Mouse (Mus musculus) mesoderm, embryonic 11.5 days (tissue): ENCODE measurements around the gene Cryzl1.

Source experiments
- DNase-seq: peaks from one replicate; pipeline ENCODE4 v3.0.0-alpha.2; 2012; ENCODE audit warnings: low read depth, low spot score

Gene Cryzl1

DNA sequence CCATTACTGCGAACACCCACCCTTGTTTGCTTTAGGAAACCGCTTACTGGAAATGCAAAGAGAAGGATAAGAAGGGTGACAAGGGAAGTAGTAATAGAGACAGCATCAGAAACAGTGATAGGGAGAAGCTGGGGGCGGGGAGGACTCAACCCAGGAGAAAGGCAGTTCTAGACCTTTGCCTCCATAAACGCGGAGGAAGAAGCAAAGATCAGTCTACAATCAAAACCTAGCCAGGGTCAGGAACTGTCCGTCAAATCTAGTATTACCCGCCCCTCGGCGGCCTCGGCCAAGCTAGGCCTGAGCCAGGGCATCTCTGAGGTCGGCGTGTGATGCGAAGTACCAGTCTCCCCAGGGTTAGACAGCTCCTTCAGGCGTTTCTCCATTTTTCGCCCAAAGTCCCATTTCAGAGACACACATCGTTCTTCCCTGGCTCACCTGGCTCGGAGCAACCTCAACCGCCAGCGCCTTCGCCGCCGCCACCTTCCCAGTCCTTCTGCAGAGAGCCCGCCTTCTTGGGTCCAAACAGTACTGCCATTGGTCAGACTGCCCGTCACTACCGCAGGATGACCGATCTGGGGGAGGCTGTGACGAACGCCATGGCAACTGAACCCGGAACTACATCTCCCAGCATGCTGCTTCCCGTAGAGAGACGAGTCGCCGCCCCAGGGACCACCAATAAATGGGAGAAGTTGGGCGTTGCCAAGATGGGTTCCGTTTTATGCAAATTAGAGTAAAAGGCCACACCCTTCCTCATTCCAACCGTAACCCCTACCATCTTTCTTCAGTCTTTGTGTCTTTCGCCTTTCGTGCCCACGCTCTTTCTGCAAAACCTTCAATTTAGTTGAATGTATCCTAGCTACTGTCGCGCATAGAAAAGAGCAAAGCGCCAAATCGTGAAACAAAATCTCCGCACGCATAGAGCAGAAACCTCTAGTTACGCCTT lies at the start of gene Cryzl1:
TSS of gene Cryzl1 (minus strand) at position 853 of the 943 bp plus-strand sequence.
- peak; percentile 99 for DNase-seq

- no peak for DNase-seq
These were observed 43.8 kb upstream of the Cryzl1 start for GRCm38 (mm10) chr16:91772586-91772985.

GRCm38 (mm10) chr16:91771334-91771733 lies 42.6 kb upstream of the Cryzl1 start:
- DNase-seq = no peak

- DNase-seq = peak; percentile 77
These were observed 41.9 kb upstream of the Cryzl1 start for GRCm38 (mm10) chr16:91770662-91771061.

DNA sequence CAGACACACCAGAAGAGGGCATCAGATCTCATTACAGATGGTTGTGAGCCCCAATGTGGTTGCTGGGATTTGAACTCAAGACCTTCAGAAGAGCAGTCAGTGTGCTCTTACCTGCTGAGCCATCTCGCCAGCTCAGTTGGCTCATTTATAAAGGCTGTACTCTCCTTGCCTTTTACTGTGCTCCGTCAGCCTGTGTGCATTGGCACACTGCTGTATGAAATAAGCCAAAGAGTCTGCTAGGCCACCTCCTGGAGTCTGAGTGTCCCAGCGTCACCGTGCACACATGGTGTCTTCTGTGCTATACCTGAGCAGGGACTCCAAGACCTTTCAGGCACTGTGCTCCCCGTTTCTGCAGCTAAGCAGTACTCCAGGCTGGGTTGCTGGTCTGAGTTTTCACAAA lies 41.1 kb upstream of the Cryzl1 start:
- DNase-seq = no peak

- no peak for DNase-seq
These were observed 39.8 kb upstream of the Cryzl1 start for GRCm38 (mm10) chr16:91768586-91768985.

DNA sequence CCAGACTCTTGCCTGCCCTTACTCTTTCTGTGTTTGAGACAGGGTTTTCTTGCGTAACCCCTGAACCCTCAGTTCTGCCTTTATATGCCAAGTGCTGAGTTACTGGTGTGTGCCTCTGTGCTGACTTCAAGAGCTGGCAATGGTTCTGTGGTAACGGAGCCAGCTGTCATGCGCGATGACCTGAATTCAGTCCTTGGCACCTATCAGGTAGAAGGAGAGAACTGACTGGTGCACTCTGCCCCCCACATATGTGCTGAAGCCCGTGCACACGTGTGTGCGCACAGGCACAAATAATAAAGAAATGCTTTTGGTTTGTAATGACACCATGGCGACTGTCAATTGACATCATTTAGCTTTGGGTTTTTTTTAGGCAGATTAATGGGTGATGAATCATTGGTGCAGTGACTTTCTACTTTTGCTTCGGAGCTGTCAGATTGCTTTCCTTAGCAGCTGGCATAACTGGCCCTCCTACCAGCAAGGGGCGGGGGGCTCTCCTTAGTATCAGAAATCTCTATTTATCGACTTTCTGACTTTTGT lies 38.5 kb upstream of the Cryzl1 start:
- no peak for DNase-seq

DNA sequence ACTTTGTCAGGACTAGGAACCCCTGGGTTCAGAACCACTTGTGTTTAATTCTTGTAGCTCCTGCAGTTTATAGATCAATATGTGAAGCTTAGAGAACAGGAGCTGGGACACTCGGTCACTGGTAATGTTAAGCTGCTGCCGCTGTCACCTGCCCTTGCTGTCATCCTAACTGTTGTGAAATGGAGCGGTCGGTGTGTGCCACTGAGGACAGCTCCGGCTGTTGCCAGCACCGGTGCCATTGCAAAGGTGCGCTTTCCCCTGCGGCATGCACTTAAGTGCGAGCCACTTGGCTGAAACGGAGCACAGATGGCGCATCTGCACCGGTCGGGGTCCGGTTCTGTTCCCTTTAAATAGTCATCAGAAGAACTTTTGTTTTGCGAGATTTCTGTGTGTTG lies 37.0 kb upstream of the Cryzl1 start:
- no peak for DNase-seq

- no peak for DNase-seq
These were observed 36.5 kb upstream of the Cryzl1 start for GRCm38 (mm10) chr16:91765121-91765815.

- DNase-seq = no peak
These were observed 35.6 kb upstream of the Cryzl1 start for GRCm38 (mm10) chr16:91764414-91764813.

GRCm38 (mm10) chr16:91763975-91764374 lies 35.2 kb upstream of the Cryzl1 start:
- DNase-seq = no peak

DNA sequence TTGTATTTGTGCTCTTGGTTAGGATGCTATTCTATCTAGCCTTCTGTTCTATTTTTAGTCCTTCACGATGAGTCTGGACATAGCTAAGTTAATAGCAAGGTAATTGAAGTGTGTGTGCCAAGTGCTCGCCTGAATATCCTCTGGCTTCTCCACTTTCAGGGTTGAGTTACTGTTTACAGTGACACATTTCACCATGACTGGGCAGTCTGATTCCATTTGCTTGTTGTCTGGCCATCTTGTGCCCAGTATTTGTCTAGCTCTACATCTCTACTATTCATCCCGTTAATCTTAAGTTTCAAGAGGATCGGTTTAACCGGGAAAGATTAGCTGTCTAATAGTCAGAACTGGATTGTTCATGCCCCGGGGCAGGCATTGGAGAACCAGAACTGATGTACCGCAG lies 33.7 kb upstream of the Cryzl1 start:
- DNase-seq = no peak

GRCm38 (mm10) chr16:91761761-91762160 lies 33.0 kb upstream of the Cryzl1 start:
- no peak for DNase-seq

DNA sequence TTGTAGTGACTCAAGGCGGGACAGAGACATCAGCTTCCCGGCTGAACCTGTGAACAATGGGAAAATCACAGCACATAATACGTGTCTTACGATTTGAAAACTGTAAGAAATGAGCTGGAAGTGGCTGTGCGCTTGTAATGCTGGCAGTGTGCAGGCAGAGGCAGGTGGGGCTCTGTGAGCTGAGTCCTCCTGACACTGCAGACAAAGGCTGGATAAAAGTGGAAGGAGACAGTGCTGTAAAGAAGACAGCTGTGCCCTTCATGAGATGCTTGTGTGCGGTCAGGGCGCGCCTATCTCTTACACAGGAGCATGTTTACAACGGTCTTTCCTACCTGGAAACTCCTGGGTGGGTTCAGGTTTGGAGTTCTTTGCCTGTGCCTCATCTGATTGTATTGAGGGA lies 32.4 kb upstream of the Cryzl1 start:
- no peak for DNase-seq

- DNase-seq = no peak
These were observed 26.2 kb upstream of the Cryzl1 start for GRCm38 (mm10) chr16:91754957-91755356.

DNA sequence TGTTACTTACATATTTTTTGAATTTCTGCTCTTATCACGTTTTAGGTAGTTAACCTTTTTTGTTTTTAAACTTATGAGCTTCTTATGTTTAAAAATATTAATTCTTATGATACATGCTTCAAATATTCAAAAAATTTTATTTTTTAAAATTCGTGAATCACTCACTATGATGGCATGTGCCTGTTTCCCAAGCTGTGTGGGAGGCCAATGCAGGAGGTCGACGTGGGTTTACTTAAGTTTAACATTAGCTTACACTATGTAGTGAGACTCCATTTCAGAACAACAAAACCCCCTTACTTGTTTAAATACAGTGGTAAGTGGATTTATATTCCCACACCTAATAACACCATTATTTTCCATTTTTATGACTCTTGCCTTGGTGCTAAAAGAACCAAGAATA lies 24.8 kb upstream of the Cryzl1 start:
- DNase-seq = no peak

- DNase-seq = no peak
These were observed 23.0 kb upstream of the Cryzl1 start for GRCm38 (mm10) chr16:91751644-91752385.

- DNase-seq = no peak
These were observed 18.8 kb upstream of the Cryzl1 start for GRCm38 (mm10) chr16:91747567-91747966.

DNA sequence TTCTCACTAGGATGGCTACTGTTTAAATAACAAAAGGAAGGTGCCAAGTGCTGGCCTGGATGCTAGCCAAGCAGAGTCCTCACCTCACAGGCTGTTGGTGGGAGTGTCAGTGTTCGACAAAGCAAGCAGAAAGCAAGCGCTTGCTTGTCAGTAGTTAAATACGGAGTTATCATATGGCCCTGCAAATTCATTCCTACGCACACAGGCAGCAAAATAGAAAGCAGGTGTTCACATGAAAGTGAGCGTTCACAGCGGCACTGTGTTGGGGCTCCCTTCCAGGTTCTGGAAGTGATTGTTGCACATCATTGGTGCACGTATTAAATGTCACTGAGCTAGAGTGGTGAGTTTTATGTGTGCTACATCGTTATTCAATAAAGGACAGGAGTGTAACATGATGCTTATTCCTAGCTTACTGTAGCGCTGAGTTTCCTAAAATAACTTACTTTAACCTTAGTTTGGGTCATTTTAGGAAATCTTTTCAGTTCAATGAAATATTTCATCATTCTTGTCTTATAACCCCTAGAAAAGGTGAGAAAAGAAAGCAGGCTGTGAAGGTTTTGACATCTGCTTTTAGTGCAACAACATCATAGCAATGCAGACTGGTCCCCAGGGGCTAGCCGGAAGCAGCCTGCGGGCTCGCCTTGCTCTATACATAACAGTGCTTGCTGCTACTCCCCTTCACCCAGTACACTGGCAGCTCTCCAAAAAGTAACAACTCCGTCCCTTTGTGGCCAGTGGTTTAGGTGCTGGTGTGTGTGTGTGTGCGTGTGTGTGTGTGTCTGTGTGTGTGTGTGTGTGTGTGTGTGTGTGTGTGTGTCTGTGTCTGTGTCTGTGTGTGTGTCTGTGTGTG lies 17.6 kb upstream of the Cryzl1 start:
- DNase-seq = peak; percentile 78

DNA sequence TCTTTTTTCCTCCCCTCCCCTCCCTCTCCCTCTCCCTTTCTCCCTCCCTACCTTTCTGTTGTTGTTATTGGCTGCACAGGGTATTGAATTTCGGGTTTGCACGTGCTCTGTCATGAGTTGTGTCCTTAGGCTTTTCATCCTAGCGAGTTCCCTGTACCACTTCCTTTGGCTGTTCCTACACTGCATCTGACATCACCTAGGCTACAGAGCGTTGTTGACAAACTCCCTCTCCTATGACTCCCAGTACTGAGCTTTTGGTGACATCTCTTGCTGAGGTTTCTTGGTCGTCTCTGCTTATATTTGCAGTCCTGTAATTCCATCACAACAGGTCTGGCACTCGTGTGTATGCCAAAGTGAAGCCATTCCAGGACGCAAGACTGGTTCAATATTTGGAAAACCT lies 14.3 kb upstream of the Cryzl1 start:
- DNase-seq = no peak

DNA sequence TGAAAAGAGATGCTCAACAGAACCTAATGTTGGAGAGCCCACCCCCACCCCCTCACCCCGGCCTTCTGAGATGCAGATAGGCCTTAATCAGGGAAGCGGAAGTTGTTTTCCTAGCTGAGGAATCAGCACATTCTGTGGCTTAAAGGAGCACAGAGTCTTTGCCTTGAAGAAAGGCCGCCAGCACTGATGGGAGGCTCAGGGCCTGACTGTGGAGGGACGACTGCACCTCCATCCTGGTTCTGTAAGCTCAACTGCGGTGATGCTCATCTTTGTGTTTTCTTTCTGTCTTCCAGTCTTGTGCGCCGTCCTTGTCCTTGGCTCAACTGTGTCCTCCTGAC lies 12.1 kb upstream of the Cryzl1 start:
- no peak for DNase-seq
